Mouse (Mus musculus) kidney, postnatal 0 days (tissue): Measurements from ENCODE around the gene Sh3glb1. TPM values are rescaled to one million over a fixed set of nuclear protein-coding genes. Genes with fewer than 3 reads are reported as not detected.

ENCODE experiments used
- ATAC-seq: fragments of 200-750 bp; cut with Nextera tagmentation; replicated peaks from 2 replicates; pipeline ENCODE4 v1.8.0; 2017; ENCODE audit warnings: low read depth, moderate number of reproducible peaks, moderate TSS enrichment, moderate library complexity; ENCODE audit not compliant: low FRiP score
- DNase-seq: peaks from one replicate; pipeline ENCODE4 v3.0.0-alpha.2; 2016; ENCODE audit warnings: low spot score
- H3K27ac ChIP-seq: fragments of 300-500 bp; sonication (generic); 2 replicates; pipeline ENCODE4 v1.5.1; 2014; ENCODE audit warnings: mild to moderate bottlenecking
- H3K27me3 ChIP-seq: fragments of 300-500 bp; sonication (generic); 2 replicates; pipeline ENCODE4 v1.6.1; 2014; ENCODE audit warnings: low read length, mixed read lengths; ENCODE audit not compliant: insufficient read depth
- H3K36me3 ChIP-seq: fragments of 300-500 bp; sonication (generic); 2 replicates; pipeline ENCODE4 v1.6.1; 2014; ENCODE audit warnings: low read length, mixed read lengths; ENCODE audit not compliant: insufficient read depth
- H3K4me1 ChIP-seq: fragments of 300-500 bp; sonication (generic); replicated peaks from 2 replicates; pipeline ENCODE4 v1.6.1; 2014; ENCODE audit warnings: antibody characterized with exemption, low read length, mixed read lengths; ENCODE audit not compliant: insufficient read depth
- H3K4me2 ChIP-seq: fragments of 300-500 bp; sonication (generic); 2 replicates; pipeline ENCODE4 v1.6.1; 2014; ENCODE audit warnings: mild to moderate bottlenecking, low read length, moderate library complexity, mixed read lengths
- H3K4me3 ChIP-seq: fragments of 300-500 bp; sonication (generic); replicated peaks from 2 replicates; pipeline ENCODE4 v1.5.1; 2014; ENCODE audit warnings: low read depth, low read length
- H3K9ac ChIP-seq: fragments of 300-500 bp; sonication (generic); 2 replicates; pipeline ENCODE4 v1.6.1; 2014; ENCODE audit warnings: low read depth, low read length
- H3K9me3 ChIP-seq: fragments of 300-500 bp; sonication (generic); replicated peaks from 2 replicates; pipeline ENCODE4 v1.6.1; 2016; ENCODE audit warnings: low read length, inconsistent platforms, mixed read lengths
- CTCF ChIP-seq: IDR thresholded peaks from 2 replicates; pipeline ENCODE4 v1.5.1; 2016; ENCODE audit warnings: antibody characterized with exemption, low read depth, mild to moderate bottlenecking, moderate library complexity
- WGBS: fragments of 180-500 bp; shearing (Covaris S2); extraction: QIAGEN DNeasy Blood & Tissue Kit; methylation state at CpG from one replicate; pipeline ENCODE4 v1.1.7; 2014; 5-methylcytosine and 5-hydroxymethylcytosine counted together
- polyA plus RNA-seq: library from polyadenylated mRNA; unstranded; fragments of >200 nt; fragmentation: Nextera tagmentation; extraction: Ambion mirVana; gene quantifications from 2 replicates; pipeline ENCODE4 v1.2.1, GENCODE M21; 2015

Sh3glb1 gene
- polyA plus RNA-seq, 1 experiment from 2014 or later = 129 TPM

GRCm38 (mm10) chr3:144721860-144722256 is 1.7 kb upstream of the Sh3glb1 start:
- Histone ChIP-seq H3K27me3 (no peaks in the 10 kb centered on the region), H3K4me3 (no peak overlapping the region), H3K4me1 (peaks cover 11% of the 10 kb centered on the region; the same call in 1 of the 2 replicates), H3K27ac (no peak overlapping the region), H3K36me3 (no peaks in the 10 kb centered on the region), H3K4me2 (no peak overlapping the region), H3K9ac (no peak overlapping the region), H3K9me3 (no peaks in the 10 kb centered on the region)
- DNase-seq = no peak
- no peak for TF ChIP-seq CTCF
- WGBS = 65% methylated on average over 9 of the region's 9 CpGs
- no peak for ATAC-seq

DNA sequence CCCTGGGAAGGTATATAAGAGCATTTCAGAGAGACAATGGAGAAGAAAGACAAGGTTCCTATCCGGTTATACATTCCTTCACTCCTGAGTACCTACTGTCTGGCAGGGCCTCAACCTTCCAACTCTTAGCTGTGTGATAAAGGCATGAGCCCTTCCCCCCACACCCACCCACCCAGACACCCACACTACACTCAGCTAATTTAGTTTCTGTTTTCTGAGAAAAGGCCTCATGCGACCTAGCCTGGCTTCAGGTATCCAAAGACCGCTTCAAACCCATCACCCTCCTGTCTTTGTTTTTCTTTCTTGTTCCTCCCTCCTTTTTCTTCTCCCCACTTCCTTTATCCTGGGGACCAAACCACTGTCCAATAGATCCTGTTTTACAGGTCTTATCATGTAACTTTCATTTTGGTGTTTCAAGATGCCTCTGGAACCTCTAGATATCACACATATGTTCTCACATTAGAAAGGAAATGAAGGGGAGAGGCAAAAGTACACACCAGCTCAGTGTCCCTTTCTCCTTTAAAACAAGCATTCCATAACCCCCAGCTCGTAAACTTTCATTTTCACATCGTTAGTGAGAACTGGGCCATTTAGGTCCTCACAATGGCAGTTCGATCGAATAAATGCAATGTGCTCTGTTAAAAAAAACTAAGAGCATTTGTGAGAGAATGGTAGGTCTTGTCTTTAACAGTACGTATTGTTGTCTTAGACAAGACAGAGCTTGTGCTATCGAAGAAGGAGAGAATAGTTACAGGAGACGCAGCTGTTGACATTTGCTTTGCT is 1.1 kb upstream of the Sh3glb1 start:
- no peak for ATAC-seq
- Histone ChIP-seq H3K27me3 (no peaks in the 10 kb centered on the region), H3K27ac (peak overlapping the region; percentile 54; the same call in 1 of the 2 replicates), H3K4me1 (peaks cover 11% of the 10 kb centered on the region; the same call in 1 of the 2 replicates), H3K4me2 (peak overlapping the region; percentile 54), H3K9ac (no peak overlapping the region), H3K9me3 (no peaks in the 10 kb centered on the region), H3K4me3 (peak overlapping the region; percentile 91), H3K36me3 (no peaks in the 10 kb centered on the region)
- no peak for DNase-seq
- 75% methylated on average over 10 of the region's 10 CpGs for WGBS
- no peak for TF ChIP-seq CTCF

- H3K9me3 ChIP-seq = no peaks in the 10 kb centered on the region
- ATAC-seq = peak; percentile 62
- no peaks in the 10 kb centered on the region for H3K27me3 ChIP-seq
- WGBS = under 1% methylated on average over 36 of the region's 56 CpGs
- H3K27ac ChIP-seq = peak overlapping the region; percentile 100
- TF ChIP-seq CTCF = no peak
- no peaks in the 10 kb centered on the region for H3K36me3 ChIP-seq
- H3K9ac ChIP-seq = peak overlapping the region; percentile 94
- H3K4me1 ChIP-seq = peaks cover 11% of the 10 kb centered on the region; the same call in 1 of the 2 replicates
- H3K4me3 ChIP-seq = peak overlapping the region; percentile 91
- peak; percentile 73 for DNase-seq
- peak overlapping the region; percentile 86 for H3K4me2 ChIP-seq
These were observed 841 bp downstream of the Sh3glb1 start for GRCm38 (mm10) chr3:144719088-144719900.

GRCm38 (mm10) chr3:144718706-144719087 is 1.4 kb downstream of the Sh3glb1 start:
- ATAC-seq = no peak
- no peaks in the 10 kb centered on the region for H3K9me3 ChIP-seq
- H3K4me3 ChIP-seq = peak overlapping the region; percentile 91
- H3K4me2 ChIP-seq = peak overlapping the region; percentile 86
- H3K9ac ChIP-seq = peak overlapping the region; percentile 94
- 12% methylated on average over 7 of the region's 7 CpGs for WGBS
- DNase-seq = peak; percentile 59
- peak overlapping the region; percentile 100 for H3K27ac ChIP-seq
- no peaks in the 10 kb centered on the region for H3K36me3 ChIP-seq
- H3K27me3 ChIP-seq = no peaks in the 10 kb centered on the region
- TF ChIP-seq CTCF = no peak
- H3K4me1 ChIP-seq = peaks cover 15% of the 10 kb centered on the region; the same call in 1 of the 2 replicates

DNA sequence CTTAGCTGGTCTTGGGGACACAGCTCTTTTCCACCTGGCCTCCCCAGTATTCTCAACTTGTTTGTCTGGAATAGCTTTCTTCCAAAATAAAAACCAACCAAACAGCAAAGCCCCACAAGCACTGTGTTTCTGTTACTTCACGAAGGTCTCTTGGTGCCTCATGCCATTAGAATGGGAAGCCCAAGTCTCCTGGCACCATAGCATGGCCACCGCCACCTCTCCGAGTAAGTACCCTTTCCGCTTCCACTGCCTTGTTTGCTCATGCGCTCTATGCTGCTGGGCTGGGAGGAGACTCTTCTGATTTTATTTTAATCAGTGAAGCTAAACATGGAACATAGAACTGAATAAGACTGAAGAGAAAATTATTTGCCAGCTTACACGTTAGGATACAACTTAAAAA is 2.3 kb downstream of the Sh3glb1 start:
- Histone ChIP-seq H3K36me3 (no peaks in the 10 kb centered on the region), H3K27me3 (no peaks in the 10 kb centered on the region), H3K4me2 (no peak overlapping the region), H3K9me3 (no peaks in the 10 kb centered on the region), H3K9ac (no peak overlapping the region), H3K4me3 (no peak overlapping the region), H3K27ac (no peak overlapping the region), H3K4me1 (peaks cover 15% of the 10 kb centered on the region; the same call in 1 of the 2 replicates)
- WGBS = 79% methylated on average over 6 of the region's 6 CpGs
- DNase-seq (peak; percentile 10), ATAC-seq (no peak)
- no peak for TF ChIP-seq CTCF

DNA sequence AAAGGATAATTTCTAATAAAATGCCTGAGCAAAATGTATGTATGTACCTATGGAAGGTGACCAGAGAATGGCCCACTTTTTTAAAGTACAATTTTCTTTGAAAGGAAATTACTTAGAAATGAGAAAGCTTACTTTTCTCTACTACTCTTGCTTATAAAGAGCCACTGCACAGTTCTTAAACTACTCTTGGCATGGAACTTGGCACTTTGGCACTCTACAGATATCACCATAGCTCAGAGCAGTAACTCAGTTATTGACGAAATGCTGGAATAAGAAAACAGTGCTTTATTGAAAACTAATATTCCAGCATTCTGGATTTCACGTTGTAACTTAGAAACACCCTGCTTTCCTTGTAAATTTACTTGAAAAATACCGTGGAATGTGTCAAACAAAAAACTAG is 3.0 kb downstream of the Sh3glb1 start:
- TF ChIP-seq CTCF = no peak
- 80% methylated on average over 3 of the region's 3 CpGs for WGBS

More for the DNA sequence above, 3.0 kb downstream of the Sh3glb1 start:
- Histone ChIP-seq H3K9me3 (no peaks in the 10 kb centered on the region), H3K27me3 (no peaks in the 10 kb centered on the region), H3K27ac (no peak overlapping the region), H3K4me1 (peaks cover 15% of the 10 kb centered on the region; the same call in 1 of the 2 replicates), H3K9ac (no peak overlapping the region), H3K4me3 (no peak overlapping the region), H3K4me2 (no peak overlapping the region), H3K36me3 (peaks cover 3% of the 10 kb centered on the region; the same call in 1 of the 2 replicates)
- no peak for ATAC-seq
- no peak for DNase-seq
